Mouse (Mus musculus): ENCODE measurements at regions not wholly inside any gene's neighbourhood (a gene's known extent, or its start where the extent isn't known, plus 50 kb on each side); places are given as distances from the start of the nearest gene placed in this dataset.

- intact Hi-C loops (cut with DNase I) = no loop called here
- no peak for DNase-seq (ENCODE audit: low spot score in 2 of 2)
These were observed 355.4 kb upstream of the Marcks start for GRCm38 (mm10) chr10:37494098-37494497.

- DNase-seq (ENCODE audit: low spot score in 2 of 2) = peak; percentile 3 to 4
- intact Hi-C loops (cut with DNase I) = no loop called here
These were observed 345.7 kb upstream of the Marcks start for GRCm38 (mm10) chr10:37484311-37485023.

- intact Hi-C loops (cut with DNase I) = no loop called here
- DNase-seq (ENCODE audit: low spot score in 2 of 2) = no peak
These were observed 344.8 kb upstream of the Marcks start for GRCm38 (mm10) chr10:37483521-37483920.

- DNase-seq (ENCODE audit: low spot score in 2 of 2) = no peak
- intact Hi-C loops (cut with DNase I) = no loop called here
These were observed 343.2 kb upstream of the Marcks start for GRCm38 (mm10) chr10:37481879-37482278.

GRCm38 (mm10) chr10:37480331-37480730, 341.6 kb upstream of the Marcks start:
- intact Hi-C loops (cut with DNase I) = no loop called here
- DNase-seq (ENCODE audit: low spot score in 2 of 2) = no peak

GRCm38 (mm10) chr10:37478108-37478507, 339.4 kb upstream of the Marcks start:
- intact Hi-C loops (cut with DNase I) = no loop called here
- DNase-seq (ENCODE audit: low spot score in 2 of 2) = no peak

- DNase-seq (ENCODE audit: low spot score in 2 of 2) = no peak
- intact Hi-C loops (cut with DNase I) = no loop called here
These were observed 334.4 kb upstream of the Marcks start for GRCm38 (mm10) chr10:37473086-37473485.

GRCm38 (mm10) chr10:37457384-37457783, 318.7 kb upstream of the Marcks start:
- no peak for DNase-seq (ENCODE audit: low spot score in 2 of 2)
- intact Hi-C loops (cut with DNase I) = no loop called here

- intact Hi-C loops (cut with DNase I) = no loop called here
- DNase-seq (ENCODE audit: low spot score in 2 of 2) = no peak
These were observed 311.2 kb upstream of the Marcks start for GRCm38 (mm10) chr10:37449894-37450293.

- intact Hi-C loops (cut with DNase I) = no loop called here
- DNase-seq (ENCODE audit: low spot score in 2 of 2) = no peak
These were observed 308.8 kb upstream of the Marcks start for GRCm38 (mm10) chr10:37447333-37448204.

GRCm38 (mm10) chr10:37439863-37440613, 301.3 kb upstream of the Marcks start:
- intact Hi-C loops (cut with DNase I) = no loop called here

GRCm38 (mm10) chr10:37438312-37438711, 299.6 kb upstream of the Marcks start:
- intact Hi-C loops (cut with DNase I) = no loop called here
- no peak for DNase-seq (ENCODE audit: low spot score in 2 of 2)

More at GRCm38 (mm10) chr10:37439863-37440613, 301.3 kb upstream of the Marcks start:
- no peak for DNase-seq (ENCODE audit: low spot score in 2 of 2)

GRCm38 (mm10) chr10:37436849-37437248, 298.1 kb upstream of the Marcks start:
- intact Hi-C loops (cut with DNase I) = no loop called here
- DNase-seq (ENCODE audit: low spot score in 2 of 2) = no peak

- no peak for DNase-seq (ENCODE audit: low spot score in 2 of 2)
- intact Hi-C loops (cut with DNase I) = no loop called here
These were observed 295.5 kb upstream of the Marcks start for GRCm38 (mm10) chr10:37434229-37434628.

- intact Hi-C loops (cut with DNase I) = no loop called here
- no peak for DNase-seq (ENCODE audit: low spot score in 2 of 2)
These were observed 284.3 kb upstream of the Marcks start for GRCm38 (mm10) chr10:37423047-37423446.

GRCm38 (mm10) chr10:37422612-37423011, 283.9 kb upstream of the Marcks start:
- no peak for DNase-seq (ENCODE audit: low spot score in 2 of 2)
- intact Hi-C loops (cut with DNase I) = no loop called here

- intact Hi-C loops (cut with DNase I) = no loop called here
- no peak for DNase-seq (ENCODE audit: low spot score in 2 of 2)
These were observed 277.6 kb upstream of the Marcks start for GRCm38 (mm10) chr10:37416321-37416720.

GRCm38 (mm10) chr10:37412401-37412800, 273.7 kb upstream of the Marcks start:
- intact Hi-C loops (cut with DNase I) = no loop called here
- DNase-seq (ENCODE audit: low spot score in 2 of 2) = no peak

- no peak for DNase-seq (ENCODE audit: low spot score in 2 of 2)
- intact Hi-C loops (cut with DNase I) = no loop called here
These were observed 271.0 kb upstream of the Marcks start for GRCm38 (mm10) chr10:37409749-37410148.

- DNase-seq (ENCODE audit: low spot score in 2 of 2) = no peak
- intact Hi-C loops (cut with DNase I) = no loop called here
These were observed 268.8 kb upstream of the Marcks start for GRCm38 (mm10) chr10:37407487-37407886.

Data from left cerebral cortex, postnatal 36 days (tissue).